Mouse (Mus musculus) cerebellum, adult 18-20 months (tissue): Measurements from ENCODE around the gene Foxc1.

Source experiments
- DNase-seq, 2 experiments: peaks; one replicate each; pipeline ENCODE4 v3.0.0; 2021

The Foxc1 gene

GRCm38 (mm10) chr13:31806890-31807735 is 680 bp downstream of the Foxc1 start:
- DNase-seq, result peak in 1 of 2 experiments; percentile 16

GRCm38 (mm10) chr13:31807736-31808115 is 1.3 kb downstream of the Foxc1 start:
- DNase-seq, result no peak

- DNase-seq, result peak in 1 of 2 experiments; percentile 16
Measured at GRCm38 (mm10) chr13:31808116-31808803, 1.8 kb downstream of the Foxc1 start.

- DNase-seq, result no peak
Measured at GRCm38 (mm10) chr13:31808804-31809420, 2.5 kb downstream of the Foxc1 start.

GRCm38 (mm10) chr13:31809701-31810100 is 3.3 kb downstream of the Foxc1 start:
- DNase-seq, result no peak

- DNase-seq, result no peak
Measured at GRCm38 (mm10) chr13:31810375-31810692, 3.9 kb downstream of the Foxc1 start.

- peak in 1 of 2 experiments; percentile 9 for DNase-seq
Measured at GRCm38 (mm10) chr13:31810693-31811541, 4.5 kb downstream of the Foxc1 start.

- DNase-seq, result no peak
Measured at GRCm38 (mm10) chr13:31811542-31812021, 5.1 kb downstream of the Foxc1 start.

- no peak for DNase-seq
Measured at GRCm38 (mm10) chr13:31812701-31813100, 6.3 kb downstream of the Foxc1 start.

- no peak for DNase-seq
Measured at GRCm38 (mm10) chr13:31815383-31816003, 9.1 kb downstream of the Foxc1 start.

- no peak for DNase-seq
Measured at GRCm38 (mm10) chr13:31818337-31818736, 11.9 kb downstream of the Foxc1 start.

GRCm38 (mm10) chr13:31819664-31820405 is 13.4 kb downstream of the Foxc1 start:
- no peak for DNase-seq

GRCm38 (mm10) chr13:31820587-31821017 is 14.2 kb downstream of the Foxc1 start:
- DNase-seq, result no peak

- no peak for DNase-seq
Measured at GRCm38 (mm10) chr13:31821050-31821449, 14.6 kb downstream of the Foxc1 start.

GRCm38 (mm10) chr13:31823316-31823715 is 16.9 kb downstream of the Foxc1 start:
- no peak for DNase-seq

- DNase-seq, result no peak
Measured at GRCm38 (mm10) chr13:31825180-31825579, 18.7 kb downstream of the Foxc1 start.

- DNase-seq, result no peak
Measured at GRCm38 (mm10) chr13:31827160-31827559, 20.7 kb downstream of the Foxc1 start.

GRCm38 (mm10) chr13:31827820-31828332 is 21.4 kb downstream of the Foxc1 start:
- no peak for DNase-seq

GRCm38 (mm10) chr13:31828446-31828845 is 22.0 kb downstream of the Foxc1 start:
- no peak for DNase-seq

GRCm38 (mm10) chr13:31830332-31830731 is 23.9 kb downstream of the Foxc1 start:
- DNase-seq, result no peak

- no peak for DNase-seq
Measured at GRCm38 (mm10) chr13:31835802-31836201, 29.4 kb downstream of the Foxc1 start.
